Mouse (Mus musculus): Measurements from ENCODE around the gene Zfp853. TPM values are rescaled to one million over a fixed set of nuclear protein-coding genes. Genes with fewer than 3 reads are reported as not detected.
A peak's percentile ranks its signal among the peaks of the same experiment; 100 is the strongest.

The Zfp853 gene
- total and polyA plus RNA-seq, 3 experiments: 0.21 TPM; not detected in 2

DNA sequence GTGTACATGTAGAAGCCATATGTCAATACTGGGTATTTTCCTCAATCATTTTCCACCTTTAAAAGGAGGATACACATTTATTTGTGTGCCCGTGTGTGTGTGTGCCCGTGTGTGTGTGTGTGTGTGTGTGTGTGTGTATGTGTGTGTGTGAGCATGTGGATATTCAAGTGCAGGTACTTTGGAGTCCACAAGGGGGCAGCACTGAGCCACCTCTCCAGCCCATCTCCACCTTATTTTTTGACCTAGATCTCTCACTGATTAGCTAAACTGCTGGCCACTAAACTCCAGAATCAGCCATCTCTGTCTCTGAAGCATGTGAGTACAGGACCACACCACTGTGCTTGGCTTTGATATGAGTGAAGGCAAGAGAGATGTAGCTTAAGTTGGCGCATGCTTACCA, 1.4 kb upstream of the Zfp853 start:
- TF ChIP-seq CTCF (conservative IDR thresholded peaks at IDR 0.05 in 1 of 2, IDR thresholded peaks at IDR 0.05 in 1 of 2; ENCODE audit: low read depth in 2 of 2, low read length in 2 of 2) (peak in 1 of 2 experiments; percentile 36; a peak in 2 of 4 replicates), USF1 (IDR thresholded peaks at IDR 0.05; ENCODE audit: low read depth, low read length) (no peak)
- Histone ChIP-seq H3K79me2 (replicated peaks; ENCODE audit: control insufficient read depth, extremely low read depth, insufficient read depth, poor library complexity, severe bottlenecking) (no peaks in the 10 kb centered on the region), H3K4me1 (ENCODE audit: control insufficient read depth in 1 of 2, insufficient read depth in 2 of 2) (no peaks in the 10 kb centered on the region; a peak in 1 of 4 replicates), H3K9me3 (replicated peaks; ENCODE audit: low read length) (peaks cover 7% of the 10 kb centered on the region), H3K27ac (ENCODE audit: insufficient read depth, low read depth) (no peak overlapping the region), H3K9ac (ENCODE audit: insufficient read depth, low read depth) (no peak overlapping the region), H3K4me2 (ENCODE audit: insufficient read depth, low read depth, poor library complexity, severe bottlenecking) (no peak overlapping the region), H3K27me3 (replicated peaks) (no peaks in the 10 kb centered on the region), H3K36me3 (replicated peaks in 1 of 2; ENCODE audit: control insufficient read depth in 1 of 2, insufficient read depth in 1 of 2, low read length in 1 of 2) (peaks cover 4 to 56% of the 10 kb centered on the region in 2 experiments), H3K4me3 (replicated peaks in 1 of 3; ENCODE audit: low read depth in 2 of 3, low read length in 2 of 3, poor library complexity in 1 of 3) (no peak overlapping the region)
- DNase-seq (ENCODE audit: extremely low read depth): no peak
- dilution Hi-C loops (cut with MboI; ENCODE audit: extremely low pct_ligation_motif_present, extremely low pct_unique_long_range_greater_than_20kb, low sequenced_read_pairs): no loop called here
- in situ Hi-C loops (cut with MboI; ENCODE audit: low pct_ligation_motif_present, low pct_unique_long_range_greater_than_20kb, low sequenced_read_pairs): loop anchor here (25.0 kb wide), 1 partner anchor 358 kb away; no protein-coding TSS in a partner anchor

DNA sequence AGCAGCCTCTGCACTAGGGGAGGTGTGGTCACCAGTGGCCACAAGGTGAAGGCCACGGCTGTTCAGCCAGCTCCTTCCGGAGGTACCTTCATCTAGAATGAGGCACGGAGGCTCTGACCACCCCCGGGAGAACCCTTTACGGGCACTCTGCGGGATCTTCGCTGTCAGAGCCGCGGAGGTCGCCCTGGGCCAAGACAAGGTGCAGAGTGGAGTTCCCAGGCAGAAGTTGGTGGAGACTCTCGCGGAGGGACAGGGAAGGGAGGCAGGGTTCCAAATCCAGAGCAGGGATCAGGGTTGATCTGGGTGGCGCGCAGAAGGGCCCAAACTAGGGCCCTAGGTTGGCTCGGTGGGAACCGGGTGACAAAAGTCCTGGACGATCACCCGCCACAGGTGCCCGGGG, 544 bp downstream of the Zfp853 start:
- TF ChIP-seq MAX (IDR thresholded peaks at IDR 0.05; ENCODE audit: low read length): no peak
- no peak overlapping the region for H3K9ac ChIP-seq (ENCODE audit: insufficient read depth, low read depth)
- no peaks in the 10 kb centered on the region; a peak in 1 of 4 replicates for H3K4me1 ChIP-seq (ENCODE audit: control insufficient read depth in 1 of 2, insufficient read depth in 2 of 2)
- peaks cover 7% of the 10 kb centered on the region for H3K9me3 ChIP-seq (replicated peaks; ENCODE audit: low read length)
- H3K36me3 ChIP-seq (replicated peaks in 1 of 2; ENCODE audit: control insufficient read depth in 1 of 2, insufficient read depth in 1 of 2, low read length in 1 of 2): peaks cover 0 to 54% of the 10 kb centered on the region in 2 experiments
- H3K79me2 ChIP-seq (replicated peaks; ENCODE audit: control insufficient read depth, extremely low read depth, insufficient read depth, poor library complexity, severe bottlenecking): no peaks in the 10 kb centered on the region
- H3K4me3 ChIP-seq (replicated peaks in 1 of 3; ENCODE audit: low read depth in 2 of 3, low read length in 2 of 3, poor library complexity in 1 of 3): no peak overlapping the region
- in situ Hi-C loops (cut with MboI; ENCODE audit: low pct_ligation_motif_present, low pct_unique_long_range_greater_than_20kb, low sequenced_read_pairs): loop anchor here (25.0 kb wide), 1 partner anchor 356 kb away; no protein-coding TSS in a partner anchor
- no peak for DNase-seq (ENCODE audit: extremely low read depth)
- dilution Hi-C loops (cut with MboI; ENCODE audit: extremely low pct_ligation_motif_present, extremely low pct_unique_long_range_greater_than_20kb, low sequenced_read_pairs): no loop called here
- H3K4me2 ChIP-seq (ENCODE audit: insufficient read depth, low read depth, poor library complexity, severe bottlenecking): no peak overlapping the region
- no peaks in the 10 kb centered on the region for H3K27me3 ChIP-seq (replicated peaks)
- H3K27ac ChIP-seq (ENCODE audit: insufficient read depth, low read depth): no peak overlapping the region

DNA sequence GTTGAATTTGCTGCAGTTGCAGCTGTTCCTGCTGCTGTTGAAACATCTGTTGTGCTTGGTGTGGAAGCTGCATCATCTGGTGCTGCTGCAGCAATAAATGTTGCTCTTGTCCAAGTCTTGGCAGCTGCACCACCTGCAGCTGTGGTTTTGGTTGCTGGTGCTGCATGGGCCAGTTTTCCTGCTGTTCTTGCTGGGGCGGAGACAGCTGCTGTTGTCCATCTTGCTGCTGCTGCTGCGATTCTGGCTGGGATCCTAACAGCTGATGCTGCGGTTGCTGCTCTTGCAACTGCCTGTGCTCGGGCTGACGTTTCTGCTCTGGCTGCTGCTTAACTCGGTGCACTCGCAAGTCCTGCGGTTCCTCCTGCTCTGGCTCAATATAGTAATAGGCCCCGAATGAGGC, 4.1 kb downstream of the Zfp853 start:
- TF ChIP-seq SIN3A (IDR thresholded peaks at IDR 0.05; ENCODE audit: low read length) (no peak), CTCF (conservative IDR thresholded peaks at IDR 0.05 in 1 of 2, IDR thresholded peaks at IDR 0.05 in 1 of 2; ENCODE audit: low read depth in 2 of 2, low read length in 2 of 2) (no peak), JUN (IDR thresholded peaks at IDR 0.05; ENCODE audit: insufficient read depth, low read depth, low read length) (no peak), ZC3H11A (IDR thresholded peaks at IDR 0.05; ENCODE audit: low read depth, low read length) (no peak), PAX5 (IDR thresholded peaks at IDR 0.05; ENCODE audit: low read length) (no peak), MEF2A (IDR thresholded peaks at IDR 0.05; ENCODE audit: borderline replicate concordance, low read depth, low read length) (no peak), TCF12 (IDR thresholded peaks at IDR 0.05; ENCODE audit: low read depth, low read length) (no peak), CHD2 (IDR thresholded peaks at IDR 0.05; ENCODE audit: low read length) (no peak), MXI1 (IDR thresholded peaks at IDR 0.05; ENCODE audit: low read depth, low read length) (no peak), ZKSCAN1 (IDR thresholded peaks at IDR 0.05; ENCODE audit: borderline replicate concordance, low read depth, low read length) (no peak), HCFC1 (IDR thresholded peaks at IDR 0.05; ENCODE audit: low read depth, low read length) (no peak)
- no peaks in the 10 kb centered on the region for H3K79me2 ChIP-seq (replicated peaks; ENCODE audit: control insufficient read depth, extremely low read depth, insufficient read depth, poor library complexity, severe bottlenecking)
- H3K4me2 ChIP-seq (ENCODE audit: insufficient read depth, low read depth, poor library complexity, severe bottlenecking): no peak overlapping the region
- no peak for DNase-seq (ENCODE audit: extremely low read depth)
- H3K27ac ChIP-seq (ENCODE audit: insufficient read depth, low read depth): no peak overlapping the region
- no peaks in the 10 kb centered on the region for H3K27me3 ChIP-seq (replicated peaks)
- in situ Hi-C loops (cut with MboI; ENCODE audit: low pct_ligation_motif_present, low pct_unique_long_range_greater_than_20kb, low sequenced_read_pairs): loop anchor here (25.0 kb wide), 1 partner anchor 352 kb away; no protein-coding TSS in a partner anchor
- peaks cover 0 to 30% of the 10 kb centered on the region in 2 experiments for H3K36me3 ChIP-seq (replicated peaks in 1 of 2; ENCODE audit: control insufficient read depth in 1 of 2, insufficient read depth in 1 of 2, low read length in 1 of 2)
- dilution Hi-C loops (cut with MboI; ENCODE audit: extremely low pct_ligation_motif_present, extremely low pct_unique_long_range_greater_than_20kb, low sequenced_read_pairs): no loop called here
- no peak overlapping the region for H3K9ac ChIP-seq (ENCODE audit: insufficient read depth, low read depth)
- H3K4me3 ChIP-seq (replicated peaks in 1 of 3; ENCODE audit: low read depth in 2 of 3, low read length in 2 of 3, poor library complexity in 1 of 3): no peak overlapping the region
- H3K9me3 ChIP-seq (replicated peaks; ENCODE audit: low read length): peaks cover 3% of the 10 kb centered on the region
- H3K4me1 ChIP-seq (ENCODE audit: control insufficient read depth in 1 of 2, insufficient read depth in 2 of 2): no peaks in the 10 kb centered on the region

Data from CH12.LX (cell line).